Mouse (Mus musculus) MEL (cell line): ENCODE measurements around the gene Slc2a9. TPM values are rescaled to one million over a fixed set of nuclear protein-coding genes. Genes with fewer than 3 reads are reported as not detected.

Experiments
- DNase-seq: peaks from one replicate; pipeline ENCODE4 v3.0.0; 2011; ENCODE audit warnings: low read depth, low spot score
- H3K27ac ChIP-seq: 2 replicates; pipeline ENCODE4 v1.5.1; 2012; ENCODE audit warnings: low read depth, mild to moderate bottlenecking, control low read depth, low read length, moderate library complexity; ENCODE audit not compliant: control insufficient read depth
- H3K27me3 ChIP-seq, 2 experiments: fragments of 150-350 bp in 1 of 2; sonication (generic) in 1 of 2; 2 replicates each; pipeline ENCODE4 v1.6.1; 2012; ENCODE audit warnings: low read length in 2 of 2, mild to moderate bottlenecking in 2 of 2, improper control_type of control experiment in 1 of 2, moderate library complexity in 1 of 2; ENCODE audit not compliant: insufficient read depth in 2 of 2, control insufficient read depth in 1 of 2
- H3K36me3 ChIP-seq, 2 experiments: 2 replicates each; pipeline ENCODE4 v1.6.1; 2012 to 2014; ENCODE audit warnings: low read length in 2 of 2, improper control_type of control experiment in 1 of 2, inconsistent platforms in 1 of 2, mild to moderate bottlenecking in 1 of 2; ENCODE audit not compliant: insufficient read depth in 2 of 2, control insufficient read depth in 1 of 2
- H3K4me1 ChIP-seq, 2 experiments: fragments of 150-350 bp in 1 of 2; sonication (generic) in 1 of 2; 2 replicates each; pipeline ENCODE4 v1.6.1; 2012; ENCODE audit warnings: low read length in 2 of 2, improper control_type of control experiment in 1 of 2, mild to moderate bottlenecking in 1 of 2; ENCODE audit not compliant: insufficient read depth in 2 of 2, control insufficient read depth in 1 of 2
- H3K4me3 ChIP-seq, 2 experiments: fragments of 150-350 bp in 1 of 2; sonication (generic) in 1 of 2; 2 replicates each; pipeline ENCODE4 v1.5.1; 2012; ENCODE audit warnings: low read depth in 2 of 2, low read length in 2 of 2, mild to moderate bottlenecking in 2 of 2, moderate library complexity in 2 of 2, control low read depth in 1 of 2, improper control_type of control experiment in 1 of 2; ENCODE audit not compliant: control insufficient read depth in 1 of 2, insufficient read depth in 1 of 2
- H3K79me2 ChIP-seq: 2 replicates; pipeline ENCODE4 v1.6.1; 2012; ENCODE audit warnings: mild to moderate bottlenecking, low read length, moderate library complexity; ENCODE audit not compliant: control insufficient read depth, poor library complexity, insufficient read depth
- H3K9ac ChIP-seq: 2 replicates; pipeline ENCODE4 v1.6.1; 2012; ENCODE audit warnings: low read depth, mild to moderate bottlenecking, control low read depth, low read length, moderate library complexity; ENCODE audit not compliant: control insufficient read depth, poor library complexity, severe bottlenecking
- H3K9me3 ChIP-seq: fragments of 150-350 bp; sonication (generic); replicated peaks from 2 replicates; pipeline ENCODE4 v1.6.1; 2012; ENCODE audit warnings: mild to moderate bottlenecking, low read length, improper control_type of control experiment, moderate library complexity; ENCODE audit not compliant: insufficient read depth
- BHLHE40 ChIP-seq: IDR thresholded peaks from 2 replicates; pipeline ENCODE4 v1.6.1; 2012; ENCODE audit warnings: low read depth, mild to moderate bottlenecking, inconsistent platforms, low read length, improper control_type of control experiment, borderline replicate concordance
- CHD1 ChIP-seq: IDR thresholded peaks from 2 replicates; pipeline ENCODE4 v1.6.1; 2012; ENCODE audit warnings: low read depth, mild to moderate bottlenecking, inconsistent platforms, low read length, improper control_type of control experiment
- CHD2 ChIP-seq: IDR thresholded peaks from 2 replicates; pipeline ENCODE4 v1.6.1; 2011; ENCODE audit warnings: low read length, improper control_type of control experiment
- CTCF ChIP-seq, 3 experiments: IDR thresholded peaks in 2 of 3; conservative IDR thresholded peaks in 1 of 3; 2 replicates each; pipeline ENCODE4 v1.5.1; 2011 to 2012; ENCODE audit warnings: low read length in 3 of 3, low read depth in 2 of 3, mild to moderate bottlenecking in 2 of 3, improper control_type of control experiment in 1 of 3, inconsistent platforms in 1 of 3, mixed read lengths in 1 of 3, moderate library complexity in 1 of 3; ENCODE audit not compliant: control insufficient read depth in 1 of 3, insufficient read depth in 1 of 3, poor library complexity in 1 of 3, severe bottlenecking in 1 of 3
- EP300 ChIP-seq, 2 experiments: IDR thresholded peaks; 2 replicates each; pipeline ENCODE4 v1.6.1; 2011; ENCODE audit warnings: improper control_type of control experiment in 2 of 2, low read length in 2 of 2, low read depth in 1 of 2, mild to moderate bottlenecking in 1 of 2
- GABPA ChIP-seq: IDR thresholded peaks from 2 replicates; pipeline ENCODE4 v1.6.1; 2012; ENCODE audit warnings: low read depth, mild to moderate bottlenecking, inconsistent platforms, low read length, improper control_type of control experiment, moderate library complexity
- GATA1 ChIP-seq: IDR thresholded peaks from 2 replicates; pipeline ENCODE4 v1.6.1; 2011; ENCODE audit warnings: low read depth, low read length, improper control_type of control experiment
- MAFK ChIP-seq: IDR thresholded peaks from 2 replicates; pipeline ENCODE4 v1.6.1; 2011; ENCODE audit warnings: low read depth, mild to moderate bottlenecking, low read length, improper control_type of control experiment, borderline replicate concordance
- MAX ChIP-seq: IDR thresholded peaks from 2 replicates; pipeline ENCODE4 v1.6.1; 2011; ENCODE audit warnings: low read length, improper control_type of control experiment
- MEF2A ChIP-seq: IDR thresholded peaks from 2 replicates; pipeline ENCODE4 v1.6.1; 2014; ENCODE audit warnings: low read depth, mild to moderate bottlenecking, inconsistent platforms, low read length, improper control_type of control experiment; ENCODE audit not compliant: poor library complexity, insufficient replicate concordance, severe bottlenecking; ENCODE audit errors: extremely low read depth
- MXI1 ChIP-seq: IDR thresholded peaks from 2 replicates; pipeline ENCODE4 v1.6.1; 2011; ENCODE audit warnings: mild to moderate bottlenecking, low read depth, low read length, improper control_type of control experiment
- MYC ChIP-seq: IDR thresholded peaks from 2 replicates; pipeline ENCODE4 v1.6.1; 2011; ENCODE audit warnings: low read depth, mild to moderate bottlenecking, low read length, improper control_type of control experiment, moderate library complexity
- NELFE ChIP-seq: IDR thresholded peaks from 2 replicates; pipeline ENCODE4 v1.6.1; 2011; ENCODE audit warnings: low read depth, low read length, improper control_type of control experiment
- NRF1 ChIP-seq: IDR thresholded peaks from 2 replicates; pipeline ENCODE4 v1.6.1; 2014; ENCODE audit warnings: low read depth, mild to moderate bottlenecking, inconsistent platforms, low read length, improper control_type of control experiment, moderate library complexity; ENCODE audit not compliant: poor library complexity, insufficient read depth, severe bottlenecking
- POLR2AphosphoS5 ChIP-seq: IDR thresholded peaks from 2 replicates; pipeline ENCODE4 v1.6.1; 2012; ENCODE audit warnings: low read depth, borderline replicate concordance, mild to moderate bottlenecking, inconsistent platforms, low read length, moderate library complexity, mixed read lengths
- RAD21 ChIP-seq: IDR thresholded peaks from 2 replicates; pipeline ENCODE4 v1.6.1; 2011; ENCODE audit warnings: mild to moderate bottlenecking, low read depth, low read length, improper control_type of control experiment
- SIN3A ChIP-seq: IDR thresholded peaks from 2 replicates; pipeline ENCODE4 v1.6.1; 2012; ENCODE audit warnings: low read length, improper control_type of control experiment, inconsistent platforms
- SMC3 ChIP-seq: IDR thresholded peaks from 2 replicates; pipeline ENCODE4 v1.6.1; 2011; ENCODE audit warnings: low read depth, low read length, improper control_type of control experiment
- TAL1 ChIP-seq: IDR thresholded peaks from 2 replicates; pipeline ENCODE4 v1.6.1; 2012; ENCODE audit warnings: mild to moderate bottlenecking, inconsistent platforms, low read length, moderate library complexity, mixed read lengths
- TBP ChIP-seq: IDR thresholded peaks from 2 replicates; pipeline ENCODE4 v1.8.0; 2011; ENCODE audit warnings: low read depth, low read length, improper control_type of control experiment
- USF1 ChIP-seq: IDR thresholded peaks from 2 replicates; pipeline ENCODE4 v1.6.1; 2014; ENCODE audit warnings: low read depth, mild to moderate bottlenecking, inconsistent platforms, low read length, improper control_type of control experiment, moderate library complexity
- ZC3H11A ChIP-seq: IDR thresholded peaks from 2 replicates; pipeline ENCODE4 v1.6.1; 2012; ENCODE audit warnings: low read depth, mild to moderate bottlenecking, inconsistent platforms, low read length, improper control_type of control experiment
- ZKSCAN1 ChIP-seq: IDR thresholded peaks from 2 replicates; pipeline ENCODE4 v1.6.1; 2012; ENCODE audit warnings: low read depth, mild to moderate bottlenecking, inconsistent platforms, low read length, improper control_type of control experiment, moderate library complexity
- ZMIZ1 ChIP-seq: IDR thresholded peaks from 2 replicates; pipeline ENCODE4 v1.6.1; 2012; ENCODE audit warnings: low read depth, mild to moderate bottlenecking, inconsistent platforms, low read length, improper control_type of control experiment, moderate library complexity
- ZNF384 ChIP-seq: IDR thresholded peaks from 2 replicates; pipeline ENCODE4 v1.6.1; 2012; ENCODE audit warnings: low read depth, mild to moderate bottlenecking, inconsistent platforms, low read length, improper control_type of control experiment
- polyA plus RNA-seq, 2 experiments: library from polyadenylated mRNA; stranded (reverse) in 1 of 2; unstranded in 1 of 2; fragments of >175 nt in 1 of 2; fragments of >200 nt in 1 of 2; gene quantifications; 2 replicates each; pipeline versions ENCODE4 v1.2.1 to v1.2.4; 2012; ENCODE audit warnings: low replicate concordance in 2 of 2, low read depth in 1 of 2; ENCODE audit not compliant: insufficient read length in 2 of 2, insufficient read depth in 1 of 2, missing spikeins in 1 of 2
- total RNA-seq: library from RNA; depleted of rRNA; stranded (reverse); fragments of 300-350 nt; gene quantifications from 2 replicates; pipeline ENCODE4 v1.2.3, GENCODE M21; 2012

Slc2a9 gene
- total and polyA plus RNA-seq, 3 experiments = 1.1 to 4.2 TPM; not detected in 1

DNA sequence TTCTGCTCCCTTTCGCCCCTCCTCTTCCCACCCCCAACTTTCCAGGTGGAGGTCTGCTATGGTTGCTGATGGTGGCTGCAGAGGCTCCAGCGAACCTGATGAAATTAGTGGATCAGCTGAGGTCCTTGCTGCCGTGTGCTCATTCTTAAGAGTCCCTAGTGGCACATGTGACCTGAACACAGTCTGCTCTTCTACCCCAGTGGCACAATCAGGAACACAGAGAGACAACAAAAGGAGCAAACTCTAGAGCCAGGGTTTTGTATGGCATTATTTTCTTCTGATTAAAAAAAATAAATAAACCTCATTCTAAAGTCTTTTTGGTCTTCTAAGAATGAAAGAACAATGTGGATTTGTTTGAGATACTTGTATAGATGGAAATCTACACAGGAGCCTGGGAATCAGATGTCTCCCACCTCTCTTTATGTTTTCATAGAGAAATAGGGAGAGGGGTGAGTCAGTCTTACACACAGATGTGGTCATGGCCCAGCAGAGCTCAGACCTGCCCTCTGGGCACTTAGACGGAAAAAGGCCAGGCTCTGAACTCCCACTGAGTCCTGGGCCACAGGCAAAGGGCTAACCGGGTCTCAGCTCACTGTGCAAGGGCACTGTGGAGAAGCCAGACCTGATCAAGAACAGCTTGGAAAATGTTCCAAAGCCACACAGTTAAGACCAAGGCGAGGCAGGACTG is 1.9 kb upstream of the Slc2a9 start (continued):
- TF ChIP-seq BHLHE40 = no peak

DNA sequence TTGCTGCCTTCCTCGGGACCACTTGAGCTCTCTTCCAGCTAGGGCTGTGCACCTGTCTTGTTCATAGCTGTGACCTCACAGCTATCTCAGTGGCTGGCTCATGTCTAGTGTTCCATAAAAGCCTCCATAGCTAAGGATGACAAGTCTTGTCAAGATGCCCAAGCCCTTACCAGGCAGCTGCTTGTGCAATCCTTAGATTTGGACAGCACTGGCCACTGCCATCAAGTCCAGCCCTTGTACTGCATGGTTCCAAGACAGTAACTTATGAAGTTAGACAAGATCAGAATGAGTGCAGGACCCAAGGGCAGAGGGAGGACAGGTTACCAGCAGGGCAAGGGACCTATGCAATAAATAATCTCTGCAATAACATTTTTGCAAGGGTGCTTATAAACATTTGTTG is 1.2 kb upstream of the Slc2a9 start:
- no peaks in the 10 kb centered on the region for H3K27me3 ChIP-seq
- H3K4me3 ChIP-seq = no peak overlapping the region
- TF ChIP-seq CHD1 (no peak), MAFK (no peak), POLR2AphosphoS5 (no peak), TAL1 (no peak), GABPA (no peak)
- peak; percentile 22 for DNase-seq
- peaks cover 0 to 27% of the 10 kb centered on the region in 2 experiments; a peak in 2 of 4 replicates for H3K36me3 ChIP-seq
- H3K79me2 ChIP-seq = no peaks in the 10 kb centered on the region; the same call in 1 of the 2 replicates
- H3K4me1 ChIP-seq = peaks cover 10 to 34% of the 10 kb centered on the region in 2 experiments
- no peak overlapping the region for H3K9ac ChIP-seq
- H3K27ac ChIP-seq = no peak overlapping the region
- no peaks in the 10 kb centered on the region for H3K9me3 ChIP-seq

DNA sequence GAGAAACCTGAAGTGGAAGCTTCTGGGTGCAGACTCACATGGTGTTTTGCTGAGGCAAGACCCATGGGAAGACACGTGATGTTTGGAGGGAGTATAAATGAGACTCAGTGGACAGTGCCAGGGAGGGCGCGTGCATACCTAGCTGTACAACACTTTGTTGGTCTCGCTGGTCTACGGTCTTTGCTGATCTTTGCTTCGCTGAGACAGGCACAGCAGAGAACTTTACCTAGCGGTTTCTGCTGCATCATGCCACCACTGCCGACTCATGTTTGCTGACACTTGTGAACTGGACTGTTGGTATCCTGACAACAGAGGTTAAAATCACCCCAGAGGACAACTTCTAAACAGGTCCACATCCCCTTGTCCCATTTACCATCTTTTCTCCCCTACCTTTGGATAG is 2.9 kb downstream of the Slc2a9 start:
- Histone ChIP-seq H3K9me3 (no peaks in the 10 kb centered on the region), H3K9ac (no peak overlapping the region), H3K36me3 (peaks cover 0 to 11% of the 10 kb centered on the region in 2 experiments; a peak in 2 of 4 replicates)
- DNase-seq = no peak
- no peak for TF ChIP-seq RAD21
- TF ChIP-seq CHD2 = no peak
- no peak for TF ChIP-seq ZKSCAN1
- no peak for TF ChIP-seq NELFE
- TF ChIP-seq SIN3A = no peak
- TF ChIP-seq CTCF (IDR thresholded peaks at IDR 0.05 in 2 of 3, conservative IDR thresholded peaks at IDR 0.05 in 1 of 3; ENCODE audit: control insufficient read depth in 1 of 3, insufficient read depth in 1 of 3, low read depth in 2 of 3, low read length in 3 of 3, poor library complexity in 1 of 3, severe bottlenecking in 1 of 3) = no peak
- TF ChIP-seq NRF1 = no peak
- TF ChIP-seq GATA1 = no peak
- TF ChIP-seq ZC3H11A = no peak
- no peak for TF ChIP-seq EP300 (IDR thresholded peaks at IDR 0.05; ENCODE audit: low read depth in 1 of 2, low read length in 2 of 2)
- TF ChIP-seq MEF2A = no peak
- TF ChIP-seq ZMIZ1 = no peak
- no peak for TF ChIP-seq MYC
- no peak for TF ChIP-seq SMC3
- TF ChIP-seq TAL1 = no peak
- no peak for TF ChIP-seq MXI1
- TF ChIP-seq TBP = no peak
- no peak for TF ChIP-seq ZNF384
- TF ChIP-seq MAX = no peak
- TF ChIP-seq USF1 = no peak
- TF ChIP-seq, all 39 proteins: peak for 0
- Histone ChIP-seq H3K27me3 (no peaks in the 10 kb centered on the region), H3K79me2 (no peaks in the 10 kb centered on the region), H3K4me3 (no peak overlapping the region), H3K4me1 (peaks cover 5 to 18% of the 10 kb centered on the region in 2 experiments), H3K27ac (no peak overlapping the region)
